Mouse (Mus musculus) thymus, postnatal 10 days (tissue): ENCODE data around the gene Zfyve9.
A peak's percentile ranks its signal among the peaks of the same experiment; 100 is the strongest.
"Not testable (repeated sequence)": the region's sequence is repeated elsewhere in the genome, so short reads cannot be mapped to it uniquely, and the experiment has no call there.

ENCODE experiments used
- DNase-seq, 2 experiments: peaks; one replicate each; pipeline ENCODE4 v3.0.0; 2021; ENCODE audit warnings: low spot score in 2 of 2

Zfyve9 gene

GRCm38 (mm10) chr4:108721245-108721784 lies 59.3 kb downstream of the Zfyve9 start:
- no peak for DNase-seq

GRCm38 (mm10) chr4:108719349-108719748 lies 61.2 kb downstream of the Zfyve9 start, which contains the start of gene 3110021N24Rik:
TSS of gene 3110021N24Rik (plus strand) at chr4:108719649.
- no peak for DNase-seq

- no peak for DNase-seq
Observed at GRCm38 (mm10) chr4:108708209-108708608, 72.4 kb downstream of the Zfyve9 start.

GRCm38 (mm10) chr4:108696934-108697333 lies 83.7 kb downstream of the Zfyve9 start:
- DNase-seq = peak in 1 of 2 experiments; percentile 9

- DNase-seq = no peak
Observed at GRCm38 (mm10) chr4:108691469-108691868, 89.1 kb downstream of the Zfyve9 start.

- no peak for DNase-seq
Observed at GRCm38 (mm10) chr4:108690479-108690878, 90.1 kb downstream of the Zfyve9 start.

GRCm38 (mm10) chr4:108687098-108687497 lies 93.5 kb downstream of the Zfyve9 start:
- DNase-seq = not testable (repeated sequence)

- no peak for DNase-seq
Observed at GRCm38 (mm10) chr4:108686156-108686555, 94.4 kb downstream of the Zfyve9 start.

GRCm38 (mm10) chr4:108664407-108664806 lies 116.2 kb downstream of the Zfyve9 start:
- peak in 1 of 2 experiments; percentile 5 for DNase-seq

GRCm38 (mm10) chr4:108638752-108639151 lies 141.8 kb downstream of the Zfyve9 start:
- DNase-seq = no peak

- no peak for DNase-seq
Observed at GRCm38 (mm10) chr4:108637721-108638120, 142.9 kb downstream of the Zfyve9 start.

GRCm38 (mm10) chr4:108635101-108635500 lies 145.5 kb downstream of the Zfyve9 start:
- no peak for DNase-seq

- no peak for DNase-seq
Observed at GRCm38 (mm10) chr4:108634696-108635095, 145.9 kb downstream of the Zfyve9 start.

- no peak for DNase-seq
Observed at GRCm38 (mm10) chr4:108633703-108634102, 146.9 kb downstream of the Zfyve9 start.

- no peak for DNase-seq
Observed at GRCm38 (mm10) chr4:108631616-108632015, 149.0 kb downstream of the Zfyve9 start.

GRCm38 (mm10) chr4:108630096-108630495 lies 150.5 kb downstream of the Zfyve9 start:
- no peak for DNase-seq

GRCm38 (mm10) chr4:108629363-108629880 lies 151.2 kb downstream of the Zfyve9 start:
- no peak for DNase-seq

GRCm38 (mm10) chr4:108627066-108627465 lies 153.5 kb downstream of the Zfyve9 start:
- DNase-seq = no peak

- DNase-seq = no peak
Observed at GRCm38 (mm10) chr4:108621504-108621903, 159.1 kb downstream of the Zfyve9 start.

- DNase-seq = no peak
Observed at GRCm38 (mm10) chr4:108620536-108620935, 160.1 kb downstream of the Zfyve9 start.

GRCm38 (mm10) chr4:108619587-108620341 lies 160.8 kb downstream of the Zfyve9 start, which contains the start of gene Cc2d1b:
TSS of gene Cc2d1b (plus strand) at chr4:108619940.
- DNase-seq = peak; percentile 86 to 89

GRCm38 (mm10) chr4:108619165-108619564 lies 161.4 kb downstream of the Zfyve9 start:
- DNase-seq = no peak

GRCm38 (mm10) chr4:108618586-108618985 lies 162.0 kb downstream of the Zfyve9 start:
- no peak for DNase-seq
